Mouse (Mus musculus) ES-E14 (cell line): Measurements from ENCODE around the gene Rtn3. TPM values are rescaled to one million over a fixed set of nuclear protein-coding genes. Genes with fewer than 3 reads are reported as not detected.
A peak's percentile ranks its signal among the peaks of the same experiment; 100 is the strongest.

Experiments used
- DNase-seq: peaks from one replicate; pipeline ENCODE4 v3.0.0-alpha.2; 2013; ENCODE audit warnings: low read depth, low spot score
- H3K27ac ChIP-seq: 2 replicates; pipeline ENCODE4 v1.5.1; 2012; ENCODE audit warnings: low read depth, mild to moderate bottlenecking, low read length, moderate library complexity, mixed read lengths; ENCODE audit not compliant: poor library complexity, insufficient read depth, severe bottlenecking
- H3K36me3 ChIP-seq: 2 replicates; pipeline ENCODE4 v1.6.1; 2012; ENCODE audit warnings: mild to moderate bottlenecking, low read length, moderate library complexity, mixed read lengths; ENCODE audit not compliant: control insufficient read depth, poor library complexity, insufficient read depth, severe bottlenecking
- H3K4me1 ChIP-seq, 2 experiments: fragments of 150-350 bp in 1 of 2; sonication (generic) in 1 of 2; 2 replicates each; pipeline ENCODE4 v1.6.1; 2012; ENCODE audit warnings: low read length in 2 of 2, mild to moderate bottlenecking in 1 of 2, mixed read lengths in 1 of 2; ENCODE audit not compliant: control insufficient read depth in 2 of 2, insufficient read depth in 2 of 2, poor library complexity in 1 of 2
- H3K4me3 ChIP-seq, 2 experiments: fragments of 150-350 bp in 1 of 2; sonication (generic) in 1 of 2; 2 replicates each; pipeline ENCODE4 v1.5.1; 2012; ENCODE audit warnings: low read length in 2 of 2, low read depth in 1 of 2, mild to moderate bottlenecking in 1 of 2, mixed read lengths in 1 of 2; ENCODE audit not compliant: insufficient read depth in 1 of 2, poor library complexity in 1 of 2, severe bottlenecking in 1 of 2
- H3K9ac ChIP-seq: 2 replicates; pipeline ENCODE4 v1.6.1; 2012; ENCODE audit warnings: low read depth, mild to moderate bottlenecking, low read length, mixed read lengths; ENCODE audit not compliant: poor library complexity, insufficient read depth, severe bottlenecking
- H3K9me3 ChIP-seq: fragments of 150-350 bp; sonication (generic); 2 replicates; pipeline ENCODE4 v1.6.1; 2012; ENCODE audit warnings: low read depth, mild to moderate bottlenecking, low read length; ENCODE audit not compliant: control insufficient read depth, insufficient read depth
- CHD2 ChIP-seq: IDR thresholded peaks from 2 replicates; pipeline ENCODE4 v1.6.1; 2014; ENCODE audit warnings: mild to moderate bottlenecking, low read depth, low read length, inconsistent platforms
- HCFC1 ChIP-seq: IDR thresholded peaks from 2 replicates; pipeline ENCODE4 v1.6.1; 2012; ENCODE audit warnings: low read length, inconsistent platforms, borderline replicate concordance; ENCODE audit not compliant: insufficient read depth
- MAFK ChIP-seq: IDR thresholded peaks from 2 replicates; pipeline ENCODE4 v1.6.1; 2014; ENCODE audit warnings: mild to moderate bottlenecking, low read depth, low read length, inconsistent platforms; ENCODE audit not compliant: insufficient read depth
- ZC3H11A ChIP-seq: IDR thresholded peaks from 2 replicates; pipeline ENCODE4 v1.6.1; 2012; ENCODE audit warnings: low read depth, mild to moderate bottlenecking, inconsistent platforms, low read length, borderline replicate concordance
- ZNF384 ChIP-seq: IDR thresholded peaks from 2 replicates; pipeline ENCODE4 v1.6.1; 2012; ENCODE audit warnings: low read depth, low read length, inconsistent platforms
- in situ Hi-C, 2 experiments: fragments of 600-800 bp; cut with MboI; formaldehyde crosslinking; loops; one replicate each; pipeline ENCODE4 v1.15.1; 2025; ENCODE audit warnings: low sequenced_read_pairs in 2 of 2, inconsistent platforms in 1 of 2; ENCODE audit not compliant: unreplicated experiment in 2 of 2
- total RNA-seq: library from RNA; depleted of rRNA; stranded (reverse); fragments of 300-350 nt; gene quantifications from 2 replicates; pipeline ENCODE4 v1.2.3, GENCODE M21; 2012

The Rtn3 gene
- total RNA-seq, 1 experiment: 70.5 TPM

DNA sequence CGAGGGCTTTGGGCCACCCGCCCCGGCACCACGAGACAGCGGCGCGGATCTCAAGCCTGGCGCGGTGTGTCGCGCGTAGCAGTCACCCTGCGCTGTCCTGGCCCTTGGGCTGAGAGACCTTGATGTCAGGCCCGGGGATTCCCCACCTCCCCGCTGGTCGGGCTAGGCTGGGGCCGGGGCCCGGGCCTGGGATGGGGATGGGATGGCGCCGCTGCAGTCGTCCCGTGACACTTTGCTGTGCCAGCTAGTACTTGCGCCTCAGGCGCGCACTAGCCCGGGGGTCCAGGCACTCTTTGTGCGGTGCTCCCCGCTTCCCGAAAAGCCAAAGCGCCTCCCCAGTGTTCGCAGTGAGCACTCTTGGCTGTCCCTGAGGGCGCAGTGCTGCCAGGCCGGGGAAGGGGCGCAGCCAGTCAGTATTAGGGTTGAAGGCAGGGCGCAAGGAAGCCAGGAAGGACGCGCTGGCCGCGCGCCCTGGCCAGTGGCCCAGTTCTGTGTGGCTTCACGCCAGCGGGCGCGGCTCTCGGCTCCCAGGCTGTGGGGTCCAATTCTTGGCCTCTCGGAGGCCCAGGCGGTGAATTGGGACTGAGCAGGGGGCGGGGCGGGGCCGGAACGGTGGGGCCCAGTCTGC, 59.9 kb downstream of the Rtn3 start:
- Histone ChIP-seq H3K4me1 (peaks cover 0 to 14% of the 10 kb centered on the region in 2 experiments; a peak in 2 of 4 replicates), H3K27ac (no peak overlapping the region), H3K4me3 (peak overlapping the region; percentile 58 to 60), H3K9ac (peak overlapping the region; percentile 32), H3K9me3 (no peaks in the 10 kb centered on the region), H3K36me3 (peaks cover 19% of the 10 kb centered on the region)
- in situ Hi-C loops: no loop called here
- no peak for DNase-seq
- TF ChIP-seq ZC3H11A: no peak
- no peak for TF ChIP-seq MAFK
- no peak for TF ChIP-seq ZNF384
- no peak for TF ChIP-seq HCFC1
- no peak for TF ChIP-seq CHD2

DNA sequence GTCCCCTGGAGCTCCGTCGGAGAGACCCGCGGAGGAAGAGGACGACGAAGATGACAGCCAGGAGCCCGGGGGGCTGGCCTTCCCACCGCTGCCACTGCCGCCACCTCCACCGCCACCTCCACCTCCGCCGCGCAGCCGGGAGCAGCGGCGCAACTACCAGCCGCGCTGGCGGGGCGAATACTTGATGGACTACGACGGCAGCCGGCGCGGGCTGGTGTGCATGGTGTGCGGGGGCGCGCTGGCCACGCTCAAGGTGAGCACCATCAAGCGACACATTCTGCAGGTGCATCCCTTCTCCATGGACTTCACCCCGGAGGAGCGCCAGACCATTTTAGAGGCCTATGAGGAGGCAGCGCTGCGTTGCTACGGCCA, 60.4 kb downstream of the Rtn3 start:
- no peak for DNase-seq
- H3K9me3 ChIP-seq: no peaks in the 10 kb centered on the region
- H3K4me3 ChIP-seq: peak overlapping the region; percentile 58 to 60
- in situ Hi-C loops: no loop called here
- H3K9ac ChIP-seq: peak overlapping the region; percentile 32
- H3K4me1 ChIP-seq: peaks cover 0 to 14% of the 10 kb centered on the region in 2 experiments; a peak in 2 of 4 replicates
- TF ChIP-seq MAFK: no peak
- no peak overlapping the region for H3K27ac ChIP-seq
- peaks cover 16% of the 10 kb centered on the region for H3K36me3 ChIP-seq

GRCm38 (mm10) chr19:7421602-7422591, 61.2 kb downstream of the Rtn3 start:
- Histone ChIP-seq H3K36me3 (peaks cover 16% of the 10 kb centered on the region), H3K27ac (no peak overlapping the region), H3K4me1 (peaks cover 0 to 14% of the 10 kb centered on the region in 2 experiments; a peak in 2 of 4 replicates), H3K9ac (peak overlapping the region; percentile 32), H3K9me3 (no peaks in the 10 kb centered on the region), H3K4me3 (peak overlapping the region; percentile 58 to 60)
- no peak for DNase-seq
- in situ Hi-C loops: no loop called here
- no peak for TF ChIP-seq ZC3H11A
- TF ChIP-seq CHD2: no peak
- TF ChIP-seq HCFC1: no peak
- no peak for TF ChIP-seq ZNF384
- TF ChIP-seq MAFK: no peak

- no peak for DNase-seq
- H3K36me3 ChIP-seq: peaks cover 11% of the 10 kb centered on the region
- no peaks in the 10 kb centered on the region for H3K9me3 ChIP-seq
- in situ Hi-C loops: no loop called here
- H3K9ac ChIP-seq: no peak overlapping the region
- no peak overlapping the region for H3K27ac ChIP-seq
- peaks cover 0 to 14% of the 10 kb centered on the region in 2 experiments; a peak in 2 of 4 replicates for H3K4me1 ChIP-seq
- no peak for TF ChIP-seq CHD2
- no peak for TF ChIP-seq HCFC1
- TF ChIP-seq MAFK: no peak
- TF ChIP-seq ZC3H11A: no peak
- TF ChIP-seq ZNF384: no peak
- no peak overlapping the region for H3K4me3 ChIP-seq
Measured at GRCm38 (mm10) chr19:7420841-7421601, 62.1 kb downstream of the Rtn3 start.
